Mouse (Mus musculus) thymus, postnatal 0 days (tissue): ENCODE results near the gene Aff3. TPM values are rescaled to one million over a fixed set of nuclear protein-coding genes. Genes with fewer than 3 reads are reported as not detected.
A peak's percentile ranks its signal among the peaks of the same experiment; 100 is the strongest.
"Not testable (repeated sequence)": the region's sequence is repeated elsewhere in the genome, so short reads cannot be mapped to it uniquely, and the experiment has no call there.

Experiments
- DNase-seq: peaks from one replicate; pipeline ENCODE4 v3.0.0-alpha.2; 2015; ENCODE audit warnings: low spot score
- polyA plus RNA-seq: library from polyadenylated mRNA; unstranded; fragments of >200 nt; fragmentation: Nextera tagmentation; extraction: Ambion mirVana; gene quantifications from 2 replicates; pipeline ENCODE4 v1.2.1, GENCODE M21; 2015

Gene Aff3
- polyA plus RNA-seq, 1 experiment from 2014 or later, result 16.1 TPM

DNA sequence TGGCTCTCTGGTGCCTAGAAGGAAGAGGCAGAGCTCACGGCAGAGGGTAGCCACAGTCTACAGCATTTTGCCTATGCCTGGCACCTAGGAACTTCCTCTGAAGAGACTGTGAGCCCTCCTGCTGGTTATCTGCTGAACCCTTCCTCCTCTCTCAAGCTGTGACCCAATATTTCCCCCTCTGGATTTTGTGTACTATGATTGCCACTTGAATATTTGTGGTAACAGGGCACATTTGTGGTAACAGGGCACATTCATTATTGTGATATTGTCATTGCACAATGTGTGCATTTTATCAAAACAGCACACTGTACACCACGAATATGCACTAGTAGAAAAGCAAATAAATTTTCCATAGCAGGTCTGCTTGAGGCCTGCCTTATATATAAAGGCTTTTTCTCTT is 223.0 kb downstream of the Aff3 start:
- DNase-seq, result no peak

- no peak for DNase-seq
These were observed 224.3 kb downstream of the Aff3 start for GRCm38 (mm10) chr1:38440471-38440815.

GRCm38 (mm10) chr1:38439751-38440470 is 224.8 kb downstream of the Aff3 start:
- DNase-seq, result no peak

- no peak for DNase-seq
These were observed 226.3 kb downstream of the Aff3 start for GRCm38 (mm10) chr1:38438447-38438846.

GRCm38 (mm10) chr1:38437671-38438070 is 227.1 kb downstream of the Aff3 start:
- DNase-seq, result no peak

- DNase-seq, result no peak
These were observed 228.0 kb downstream of the Aff3 start for GRCm38 (mm10) chr1:38436471-38437340.

GRCm38 (mm10) chr1:38430311-38430710 is 234.4 kb downstream of the Aff3 start:
- not testable (repeated sequence) for DNase-seq

DNA sequence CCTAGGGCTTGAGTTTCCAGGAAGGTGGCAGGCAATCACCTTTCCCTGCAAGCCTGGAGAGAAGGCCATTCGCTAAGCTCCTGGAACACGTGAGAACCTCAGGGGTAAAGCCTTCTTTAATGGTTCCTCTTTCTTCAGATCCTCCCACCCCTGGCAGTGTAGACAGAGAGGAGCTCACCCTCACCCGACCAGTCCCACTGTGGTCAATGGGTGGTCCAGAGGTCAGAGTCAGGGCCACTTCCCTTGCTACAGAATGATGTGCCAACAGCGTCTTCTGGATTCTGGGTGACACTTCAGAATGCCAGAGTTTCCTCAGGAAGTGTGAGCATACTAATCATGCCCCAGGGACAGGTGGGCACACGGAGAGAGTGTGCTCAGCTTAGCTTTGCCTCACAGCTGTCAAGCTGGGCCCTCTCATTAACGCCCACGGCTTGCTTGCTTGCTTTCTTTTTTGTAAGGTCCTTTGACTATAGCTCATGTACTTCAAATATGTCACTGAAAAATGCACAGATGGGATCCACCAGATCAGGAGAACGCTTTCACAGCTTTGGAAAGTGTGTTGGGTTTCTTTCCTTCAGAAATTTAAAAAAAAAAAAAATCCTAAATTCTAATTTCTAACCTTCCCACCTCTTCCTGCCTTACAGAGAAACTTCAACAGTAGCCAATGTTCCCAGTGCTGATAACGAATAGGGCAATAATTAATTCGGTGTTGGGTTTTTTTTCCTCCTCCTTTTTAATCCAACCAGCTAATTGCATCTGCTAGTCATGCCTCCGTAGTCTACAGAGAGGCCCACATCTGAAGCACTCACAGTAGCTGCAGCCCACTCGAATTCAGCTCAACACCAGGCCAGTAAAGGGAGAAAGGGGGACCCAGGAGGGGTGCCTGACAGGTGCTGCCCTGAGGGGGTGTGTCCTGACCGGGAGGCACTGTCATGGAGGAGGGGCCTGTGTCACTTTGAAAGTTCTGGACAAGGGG is 235.8 kb downstream of the Aff3 start:
- DNase-seq, result no peak

- DNase-seq, result no peak
These were observed 241.8 kb downstream of the Aff3 start for GRCm38 (mm10) chr1:38422921-38423320.

DNA sequence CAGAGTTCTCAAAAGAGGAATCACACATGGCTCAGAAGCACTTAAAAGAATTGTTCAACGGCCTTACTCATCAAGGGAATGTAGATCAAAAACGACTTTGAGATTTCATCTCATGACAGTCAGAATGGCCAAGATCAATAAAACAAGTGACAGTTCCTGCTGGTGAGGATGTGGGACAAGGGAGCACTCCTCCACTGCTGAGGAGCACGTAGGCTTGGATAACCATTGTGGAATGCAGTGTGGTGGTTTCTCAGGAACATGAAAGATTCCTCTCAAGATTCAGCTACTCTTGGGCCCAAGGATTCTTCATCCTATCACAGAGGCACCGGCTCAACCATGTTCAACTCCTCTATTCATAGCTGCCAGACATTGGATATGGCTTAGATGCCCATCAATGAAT is 245.4 kb downstream of the Aff3 start:
- DNase-seq, result no peak

DNA sequence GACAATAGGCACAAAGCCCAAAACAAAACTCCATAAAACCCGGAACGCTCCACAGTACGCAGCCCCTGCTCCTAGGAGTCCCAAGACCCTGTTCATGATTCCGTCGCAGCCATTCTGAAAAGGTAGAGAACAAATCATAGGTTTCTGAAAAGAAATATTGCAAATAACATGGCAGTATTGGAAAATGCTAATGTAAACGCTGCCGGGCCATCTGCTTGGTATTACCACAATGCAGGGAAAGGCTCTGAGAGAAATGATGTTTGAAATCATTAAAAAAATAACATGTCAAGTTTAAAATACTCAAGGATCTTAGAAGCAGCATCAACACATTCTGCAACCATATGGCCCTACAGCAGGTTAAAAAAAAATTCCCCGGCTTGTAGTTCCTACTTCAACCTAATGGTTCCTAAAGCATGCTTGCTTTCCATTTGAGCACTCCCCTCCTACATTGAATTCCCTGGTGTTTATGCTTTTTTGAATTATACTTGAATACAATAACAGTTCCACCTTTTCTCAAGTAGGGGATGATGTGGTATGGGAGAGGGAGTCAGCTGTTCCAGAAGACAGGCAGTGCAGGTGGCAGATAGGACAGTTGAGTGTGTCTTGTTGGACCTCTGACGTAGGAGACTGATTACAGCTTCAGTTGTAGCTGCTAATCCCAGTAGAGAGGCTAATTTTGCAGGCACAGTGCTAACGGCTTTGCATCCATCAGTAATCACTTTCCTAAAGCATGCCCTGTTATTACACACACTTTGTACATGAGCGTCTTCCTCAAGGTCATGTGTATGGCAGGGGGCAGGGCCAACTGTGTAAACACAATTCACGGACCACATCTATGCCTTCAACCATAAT is 246.3 kb downstream of the Aff3 start:
- no peak for DNase-seq

DNA sequence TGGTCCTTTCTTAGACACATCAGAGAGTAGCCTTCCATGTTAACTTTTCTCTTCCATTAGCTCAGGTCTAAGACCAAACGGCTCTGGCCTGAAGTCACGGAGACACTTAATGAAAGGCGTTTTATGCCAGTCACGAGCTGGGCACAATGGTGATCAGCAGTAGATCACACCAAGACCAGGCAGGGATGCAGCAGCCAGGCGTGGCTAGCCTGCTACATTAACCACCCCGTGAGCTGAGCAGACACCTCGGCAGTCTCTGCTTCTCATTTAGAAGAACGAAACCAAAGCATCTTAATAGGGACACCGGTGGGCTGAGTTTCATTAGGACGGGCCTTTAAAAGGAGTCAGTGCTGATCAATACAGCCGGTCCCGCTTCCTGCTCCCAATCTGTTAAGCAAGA is 247.6 kb downstream of the Aff3 start:
- DNase-seq, result no peak

GRCm38 (mm10) chr1:38415511-38415910 is 249.2 kb downstream of the Aff3 start:
- DNase-seq, result no peak

- DNase-seq, result no peak
These were observed 253.6 kb downstream of the Aff3 start for GRCm38 (mm10) chr1:38411106-38411505.

- DNase-seq, result no peak
These were observed 254.3 kb downstream of the Aff3 start for GRCm38 (mm10) chr1:38410457-38410856.

DNA sequence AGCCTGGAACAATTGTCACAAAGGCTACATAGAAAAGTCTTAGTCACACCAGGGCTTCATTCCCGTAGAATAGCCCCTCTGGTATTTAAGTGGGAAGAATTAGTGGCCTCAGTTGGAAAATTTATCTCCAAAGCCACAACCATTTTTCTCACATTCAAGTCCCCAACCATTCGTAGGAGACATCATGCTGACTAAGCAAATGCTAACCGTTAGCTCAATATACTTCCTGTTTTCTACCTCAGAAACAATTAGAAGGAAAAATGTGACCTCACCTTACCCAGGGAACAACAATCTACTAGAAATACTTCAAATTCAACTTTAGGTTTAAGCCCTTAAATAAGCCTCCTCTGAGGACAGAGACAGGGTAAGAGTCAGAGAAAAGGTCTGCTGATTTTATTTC is 256.5 kb downstream of the Aff3 start:
- no peak for DNase-seq

GRCm38 (mm10) chr1:38403781-38404180 is 261.0 kb downstream of the Aff3 start:
- no peak for DNase-seq

DNA sequence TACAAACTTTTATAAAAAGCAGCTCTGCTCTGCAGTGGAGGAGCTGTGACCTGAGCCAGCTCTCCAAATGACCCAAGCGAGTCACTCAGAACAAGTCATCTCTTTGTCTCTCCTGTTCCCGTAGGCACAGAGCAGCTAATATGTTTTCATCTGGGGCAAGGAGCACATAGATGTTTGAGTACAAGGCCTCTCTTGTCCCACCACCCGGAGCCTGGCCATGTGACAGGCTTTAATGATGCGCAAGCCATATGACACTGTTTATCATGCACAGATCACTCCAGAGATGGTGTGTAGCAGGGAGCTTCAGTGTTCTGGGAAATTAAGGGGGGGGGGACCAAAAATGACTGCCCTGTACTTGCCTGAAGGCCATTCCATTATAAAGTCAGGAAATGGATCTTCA is 262.9 kb downstream of the Aff3 start:
- DNase-seq, result no peak

DNA sequence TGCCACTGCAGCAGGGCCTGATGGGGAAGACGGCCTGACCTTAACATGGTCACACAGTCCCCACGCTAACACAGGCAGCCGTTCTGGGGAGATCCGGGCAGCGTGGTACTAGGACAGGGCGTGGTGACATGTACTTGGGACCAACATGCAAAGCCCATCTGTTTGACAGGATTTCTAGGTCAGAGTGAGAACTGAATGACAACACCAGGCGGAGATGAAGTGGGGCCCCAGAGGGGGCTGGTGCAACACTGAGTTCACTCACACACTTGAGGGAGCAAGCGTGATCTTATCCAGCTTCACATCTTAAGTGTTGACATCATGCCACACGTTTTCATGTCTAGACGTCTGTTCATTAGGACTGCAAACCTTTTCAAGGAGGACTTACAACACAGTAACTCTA is 265.5 kb downstream of the Aff3 start:
- DNase-seq, result peak; percentile 74

GRCm38 (mm10) chr1:38398566-38398965 is 266.2 kb downstream of the Aff3 start:
- no peak for DNase-seq
